Comparison of ENCODE assay signal across 27 mouse cellular contexts in genomic region chr5:112051786-112052185, GRCm38 (mm10).
"Had no signal": no experiment of that assay in that cellular context is flagged by ENCODE, and none has a peak within 500 bp of the region (broad histone marks: within the 10 kb centered on the region; RNA-seq: fewer than 3 reads in every experiment).

No protein-coding gene starts in this region.

- ATAC-seq: hindbrain, embryonic 16.5 days; inflammation-experienced regulatory T-cells, adult 6 months; intestine, embryonic 15.5 days; intestine, postnatal 0 days had no signal

- H3K36me3 ChIP-seq: heart, embryonic 10.5 days; heart, embryonic 12.5 days; hindbrain, embryonic 10.5 days; hindbrain, embryonic 12.5 days; intestine, embryonic 15.5 days; limb, embryonic 10.5 days; limb, embryonic 12.5 days; liver, embryonic 13.5 days; liver, embryonic 15.5 days had no signal

- H3K9ac ChIP-seq: heart, embryonic 12.5 days; hindbrain, embryonic 12.5 days; hindbrain, embryonic 14.5 days; intestine, embryonic 15.5 days; limb, embryonic 12.5 days; liver, embryonic 13.5 days; liver, embryonic 15.5 days had no signal

- H3K27me3 ChIP-seq: hindbrain, embryonic 12.5 days; intestine, embryonic 15.5 days; liver, embryonic 13.5 days; liver, embryonic 15.5 days had no signal

- DNase-seq: gastrocnemius, adult 2 months; gastrocnemius, postnatal 10 days; gastrocnemius, postnatal 25 days; heart, adult 18-20 months; heart, postnatal 10 days; heart, postnatal 4 days; kidney, adult 18-20 months; kidney, adult 8-10 months; kidney, postnatal 10 days; kidney, postnatal 25 days; kidney, postnatal 4 days; liver; liver, embryonic 13.5 days had no signal

- H3K27ac ChIP-seq: gastrocnemius, adult 2 months; heart, embryonic 10.5 days; hindbrain, embryonic 10.5 days; hindbrain, embryonic 12.5 days; hindbrain, embryonic 14.5 days; intestine, embryonic 15.5 days; left cerebral cortex, adult 2 months; limb, embryonic 10.5 days; limb, embryonic 12.5 days; liver, embryonic 13.5 days; liver, embryonic 15.5 days had no signal

- H3K9me3 ChIP-seq: heart, embryonic 10.5 days; hindbrain, embryonic 10.5 days; hindbrain, embryonic 12.5 days; intestine, embryonic 15.5 days; limb, embryonic 10.5 days; liver, embryonic 13.5 days; liver, embryonic 15.5 days had no signal

- H3K4me1 ChIP-seq: heart, embryonic 10.5 days; heart, embryonic 12.5 days; intestine, embryonic 15.5 days; limb, embryonic 10.5 days; limb, embryonic 12.5 days; liver, embryonic 13.5 days; liver, embryonic 15.5 days had no signal

- H3K4me3 ChIP-seq: gastrocnemius, adult 2 months; heart, embryonic 10.5 days; heart, embryonic 12.5 days; hindbrain, embryonic 10.5 days; hindbrain, embryonic 12.5 days; intestine, embryonic 15.5 days; left cerebral cortex, adult 2 months; limb, embryonic 10.5 days; limb, embryonic 12.5 days; liver, embryonic 13.5 days; liver, embryonic 15.5 days had no signal

- H3K4me2 ChIP-seq: heart, embryonic 12.5 days; hindbrain, embryonic 12.5 days; hindbrain, embryonic 14.5 days; intestine, embryonic 15.5 days; limb, embryonic 12.5 days; liver, embryonic 11.5 days; liver, embryonic 13.5 days; liver, embryonic 15.5 days had no signal
